Mouse (Mus musculus) cerebellum, postnatal 14 days (tissue): ENCODE data around the gene Klhl35.
"Not testable (repeated sequence)": the region's sequence is repeated elsewhere in the genome, so short reads cannot be mapped to it uniquely, and the experiment has no call there.

ENCODE experiments used
- DNase-seq, 2 experiments: peaks; one replicate each; pipeline ENCODE4 v3.0.0; 2021; ENCODE audit warnings: mixed read lengths in 2 of 2

Gene Klhl35

DNA sequence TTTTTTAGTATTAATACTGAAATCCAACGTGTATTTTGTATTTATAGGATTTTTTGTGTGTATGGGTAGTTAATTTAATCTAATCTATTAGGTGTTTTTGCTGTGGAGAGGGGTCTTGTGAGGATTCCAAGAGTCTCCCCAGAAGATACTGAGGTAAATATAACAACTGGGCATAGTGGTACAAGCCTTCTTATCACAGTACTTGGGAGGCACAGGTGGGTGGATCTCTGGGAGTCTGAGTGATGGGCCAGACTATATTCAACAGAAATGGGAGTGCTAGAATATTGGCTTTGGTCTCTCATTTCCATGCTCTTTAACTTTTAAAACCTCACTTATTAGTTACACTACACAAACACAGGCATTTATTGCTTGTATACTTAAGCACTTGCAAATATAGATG, 35.3 kb downstream of the Klhl35 start:
- DNase-seq: no peak

DNA sequence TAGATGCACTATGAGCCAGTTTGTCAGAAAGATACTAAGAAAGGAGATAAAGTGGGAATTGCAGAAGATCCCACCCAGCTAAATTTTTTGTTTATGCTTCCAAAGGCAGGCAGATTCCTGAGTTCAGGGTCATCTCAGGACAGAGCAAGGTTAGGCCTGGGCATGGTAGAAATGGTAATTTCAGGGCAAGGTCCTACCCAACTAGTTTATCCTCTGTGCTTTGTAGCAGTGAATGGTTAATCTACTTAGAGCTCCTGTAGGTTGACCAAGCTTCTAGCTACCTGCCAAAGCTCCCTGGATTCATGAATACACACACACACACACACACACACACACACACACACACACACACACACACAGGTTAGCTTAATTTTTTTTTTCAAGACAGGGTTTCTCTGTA, 38.8 kb downstream of the Klhl35 start:
- no peak for DNase-seq

DNA sequence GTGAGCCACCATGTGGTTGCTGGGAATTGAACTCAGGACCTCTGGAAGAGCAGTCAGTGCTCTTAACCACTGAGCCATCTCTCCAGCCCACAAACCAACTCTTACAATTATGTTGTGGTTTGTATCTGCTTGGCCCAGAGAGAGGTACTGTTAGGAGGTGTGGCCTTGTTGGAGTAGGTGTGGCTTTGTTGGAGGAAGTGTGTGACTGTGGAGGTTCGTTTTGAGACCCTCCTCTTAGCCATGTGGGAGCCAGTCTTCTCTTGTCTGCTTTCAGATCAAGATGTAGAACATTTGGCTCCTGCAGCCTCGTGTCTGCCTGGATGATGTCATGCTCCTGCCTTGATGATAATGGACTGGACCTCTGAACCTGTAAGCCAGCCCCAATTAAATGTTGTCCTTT, 42.4 kb downstream of the Klhl35 start:
- not testable (repeated sequence) for DNase-seq

DNA sequence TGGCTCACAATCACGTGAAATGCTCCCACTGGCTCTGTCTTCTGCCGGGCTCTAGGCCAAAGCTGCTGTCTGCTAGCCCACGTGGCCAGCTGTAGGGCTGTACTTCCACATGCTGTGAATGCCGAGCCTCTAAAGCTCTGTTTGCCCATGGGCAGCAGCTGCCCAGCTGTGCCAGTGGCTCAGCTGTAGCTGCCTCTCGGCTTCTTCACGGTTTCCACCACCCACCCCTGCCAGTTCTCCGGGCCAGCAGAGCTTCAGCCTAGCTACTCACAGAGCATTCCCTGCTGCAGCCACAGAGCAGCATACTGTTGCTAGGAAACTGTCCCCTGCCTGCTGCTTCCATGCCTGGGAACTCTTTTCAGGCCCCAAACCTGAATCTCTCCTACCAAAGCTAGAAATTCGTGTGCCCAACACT, 44.3 kb downstream of the Klhl35 start:
- peak; percentile 57 to 77 for DNase-seq

DNA sequence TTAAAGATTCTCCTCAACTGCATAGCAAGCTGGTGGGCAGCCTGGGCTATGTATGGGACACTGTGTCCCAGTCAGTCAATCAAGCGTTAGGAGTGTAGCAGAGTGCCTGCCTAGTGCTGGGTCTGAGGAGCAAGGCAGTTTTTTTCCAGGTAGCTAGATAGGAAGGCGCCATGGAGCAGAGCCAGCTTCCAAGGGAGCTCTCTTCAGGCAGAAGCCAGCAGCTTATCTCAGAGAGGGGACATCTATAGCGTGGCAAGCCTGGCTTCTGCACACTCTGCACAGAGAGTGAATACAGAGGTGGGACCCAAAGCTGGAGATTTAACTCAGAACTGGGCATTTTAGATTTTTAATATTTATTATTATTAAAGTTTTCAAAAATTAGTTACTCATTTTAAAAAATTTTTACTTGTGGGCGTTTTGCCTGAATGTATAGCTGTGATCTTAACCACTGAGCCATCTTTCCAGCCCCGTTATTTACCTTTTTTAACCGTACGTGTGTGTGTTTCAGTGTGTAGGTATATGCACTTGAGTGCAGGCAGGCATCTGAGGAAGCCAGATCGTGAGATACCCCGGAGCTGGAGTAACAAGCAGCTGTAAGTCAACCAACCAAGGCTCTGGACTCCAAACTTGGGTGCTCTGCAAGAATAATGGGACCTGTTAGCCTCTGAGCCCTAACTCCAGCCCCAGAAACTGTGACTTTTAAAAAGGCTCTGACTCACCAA, 50.4 kb downstream of the Klhl35 start:
- peak; percentile 55 to 57 for DNase-seq

DNA sequence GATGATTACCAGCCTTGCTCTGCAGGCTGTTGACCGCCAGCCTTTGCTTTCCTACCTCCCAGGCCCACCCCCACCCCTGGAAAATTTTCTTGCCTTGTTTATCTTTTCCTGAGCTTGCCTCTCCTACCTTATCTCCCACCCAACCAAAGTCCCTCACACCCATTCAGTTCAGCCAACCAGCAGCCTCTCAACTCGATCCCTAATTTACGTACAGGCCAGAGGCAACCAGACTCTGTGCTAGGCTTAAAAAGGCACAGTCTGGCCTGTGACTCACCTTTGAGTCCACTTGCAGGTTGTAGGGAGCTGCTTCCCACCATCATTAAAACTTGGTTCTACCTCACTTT, 51.0 kb downstream of the Klhl35 start:
- DNase-seq: no peak

DNA sequence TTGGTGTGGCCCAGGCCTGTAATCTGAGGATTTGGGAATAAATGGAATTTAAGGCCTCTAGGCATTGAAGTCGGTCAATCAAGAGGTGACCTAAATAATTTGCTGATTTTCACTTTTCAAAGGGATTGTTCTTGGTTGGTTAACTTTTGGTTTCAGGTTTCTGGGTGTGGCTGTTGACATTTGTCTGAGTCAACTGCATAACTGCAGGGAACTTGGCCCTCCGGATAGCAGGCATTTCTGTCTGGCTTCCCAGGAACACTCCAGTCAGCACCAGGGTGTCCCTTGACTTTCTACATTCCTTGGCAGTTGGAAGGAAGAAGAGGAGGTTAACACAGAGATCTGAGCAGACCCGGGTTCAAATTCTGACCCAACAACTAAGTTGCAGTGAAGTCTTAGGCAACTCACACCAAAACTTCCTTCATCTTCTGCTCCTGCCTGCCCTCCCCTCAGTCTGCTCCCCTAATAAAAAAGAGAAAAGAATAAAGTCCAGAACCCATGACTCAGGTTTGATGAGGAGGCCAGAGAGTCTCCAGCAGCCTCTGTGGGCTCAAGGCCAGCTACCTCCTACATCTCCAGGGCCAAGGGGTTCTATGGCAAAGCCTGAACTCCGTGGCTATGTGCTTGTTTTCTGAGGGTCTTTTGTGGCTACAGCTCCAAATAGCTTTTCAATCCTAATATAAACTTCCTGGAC, 53.3 kb downstream of the Klhl35 start:
- DNase-seq: no peak

DNA sequence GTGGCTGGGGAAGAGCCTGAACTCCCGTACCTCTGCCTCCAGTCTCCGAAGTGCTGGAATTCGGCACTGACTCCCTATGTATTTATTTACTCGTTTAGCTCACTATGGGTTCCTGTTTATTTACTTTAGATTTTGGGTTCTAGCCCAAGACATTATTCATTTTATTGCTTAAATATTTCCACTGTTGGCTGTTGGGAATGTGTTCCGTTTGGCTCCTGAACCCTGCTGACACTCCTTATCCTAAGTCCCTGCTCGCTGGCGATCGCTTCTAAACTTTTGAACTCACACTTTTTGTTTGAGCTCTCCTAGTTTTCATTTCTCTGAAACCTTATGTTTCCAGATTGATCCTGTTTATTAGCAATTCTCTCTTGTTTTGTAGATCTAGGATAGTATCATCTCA, 57.3 kb downstream of the Klhl35 start:
- DNase-seq: no peak
